Mouse (Mus musculus) ES-CJ7 (cell line): ENCODE data around the gene Myh11.
"Not testable (repeated sequence)": the region's sequence is repeated elsewhere in the genome, so short reads cannot be mapped to it uniquely, and the experiment has no call there.

ENCODE experiments used
- DNase-seq: peaks from one replicate; pipeline ENCODE4 v3.0.0; 2011; ENCODE audit warnings: low read depth, low spot score

The Myh11 gene

GRCm38 (mm10) chr16:14166490-14166889, 124.7 kb downstream of the Myh11 start:
- peak; percentile 62 for DNase-seq

- no peak for DNase-seq
These were observed 127.4 kb downstream of the Myh11 start for GRCm38 (mm10) chr16:14163731-14164130.

- peak; percentile 87 for DNase-seq
These were observed 128.2 kb downstream of the Myh11 start, which contains the start of the genes Nde1 and Marf1 for GRCm38 (mm10) chr16:14162988-14163416. TSS of gene Nde1 (plus strand) at chr16:14163275. TSS of gene Marf1 (minus strand) at chr16:14163351.

GRCm38 (mm10) chr16:14160941-14161340, 130.2 kb downstream of the Myh11 start:
- DNase-seq, result no peak

- DNase-seq, result peak; percentile 82
These were observed 131.4 kb downstream of the Myh11 start for GRCm38 (mm10) chr16:14159746-14160131.

- peak; percentile 99 for DNase-seq
These were observed 132.0 kb downstream of the Myh11 start for GRCm38 (mm10) chr16:14158936-14159745.

GRCm38 (mm10) chr16:14158536-14158935, 132.6 kb downstream of the Myh11 start:
- no peak for DNase-seq

- no peak for DNase-seq
These were observed 134.9 kb downstream of the Myh11 start for GRCm38 (mm10) chr16:14156312-14156711.

- DNase-seq, result not testable (repeated sequence)
These were observed 135.5 kb downstream of the Myh11 start for GRCm38 (mm10) chr16:14155638-14156037.

GRCm38 (mm10) chr16:14151718-14152117, 139.5 kb downstream of the Myh11 start:
- no peak for DNase-seq

- DNase-seq, result peak; percentile 30
These were observed 143.5 kb downstream of the Myh11 start for GRCm38 (mm10) chr16:14147712-14148111.
